Mouse (Mus musculus) lung, postnatal 0 days (tissue): ENCODE data around the gene Slc1a2.

ENCODE experiments used
- CTCF ChIP-seq: IDR thresholded peaks from 2 replicates; pipeline ENCODE4 v1.5.1; 2016; ENCODE audit warnings: antibody characterized with exemption, mild to moderate bottlenecking
- EP300 ChIP-seq: IDR thresholded peaks from 2 replicates; pipeline ENCODE4 v1.6.1; 2016; ENCODE audit warnings: antibody characterized with exemption, mild to moderate bottlenecking, control low read depth

DNA sequence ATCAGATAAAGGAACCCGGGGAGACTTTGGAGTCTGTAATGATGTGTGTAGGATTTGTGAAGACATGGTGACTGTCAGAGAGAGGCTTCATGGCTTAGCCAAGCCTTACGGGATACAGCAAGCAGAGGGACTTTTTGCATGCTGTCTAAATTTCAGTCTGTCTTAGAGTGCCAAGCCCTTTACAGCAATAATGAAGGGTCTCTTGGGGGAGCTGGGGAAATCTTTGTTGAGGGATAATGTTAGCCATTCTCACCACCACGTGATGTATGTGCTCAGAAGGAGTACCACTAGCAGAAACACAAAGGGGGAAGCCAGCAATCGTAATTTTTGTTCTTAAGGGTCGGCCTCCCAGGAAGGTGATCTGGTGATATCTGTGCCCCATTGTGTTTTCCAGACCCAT is 71.9 kb downstream of the Slc1a2 start:
- no peak for TF ChIP-seq CTCF
- TF ChIP-seq EP300, result no peak
